Mouse (Mus musculus): ENCODE measurements around the gene Anks1b. TPM values are rescaled to one million over a fixed set of nuclear protein-coding genes. Genes with fewer than 3 reads are reported as not detected.

Gene Anks1b
- polyA plus RNA-seq, 1 experiment from 2014 or later = 0.10 TPM

- 74% methylated on average over 3 of the region's 3 CpGs for WGBS (ENCODE audit: insufficient replicate concordance)
- ATAC-seq (ENCODE audit: insufficient read depth) = no peak
- H3K27ac ChIP-seq (replicated peaks) = no peak overlapping the region
- no peaks in the 10 kb centered on the region for H3K4me1 ChIP-seq (replicated peaks)
- no peaks in the 10 kb centered on the region for H3K36me3 ChIP-seq (replicated peaks)
- no peak overlapping the region for H3K9ac ChIP-seq
- H3K27me3 ChIP-seq = no peaks in the 10 kb centered on the region
- H3K4me3 ChIP-seq (replicated peaks) = no peak overlapping the region
- H3K9me3 ChIP-seq (replicated peaks) = no peaks in the 10 kb centered on the region
- no peak overlapping the region for H3K4me2 ChIP-seq
Observed at GRCm38 (mm10) chr10:90677421-90677820, 804.1 kb downstream of the Anks1b start.

GRCm38 (mm10) chr10:90679713-90680470, 806.6 kb downstream of the Anks1b start:
- no peaks in the 10 kb centered on the region for H3K36me3 ChIP-seq (replicated peaks)
- H3K4me2 ChIP-seq = no peak overlapping the region
- H3K27ac ChIP-seq (replicated peaks) = no peak overlapping the region
- no peak overlapping the region for H3K9ac ChIP-seq
- H3K9me3 ChIP-seq (replicated peaks) = no peaks in the 10 kb centered on the region
- H3K4me3 ChIP-seq (replicated peaks) = no peak overlapping the region
- 72% methylated on average over 10 of the region's 10 CpGs for WGBS (ENCODE audit: insufficient replicate concordance)
- H3K27me3 ChIP-seq = no peaks in the 10 kb centered on the region
- H3K4me1 ChIP-seq (replicated peaks) = no peaks in the 10 kb centered on the region
- no peak for ATAC-seq (ENCODE audit: insufficient read depth)

- Histone ChIP-seq H3K9me3 (replicated peaks) (no peaks in the 10 kb centered on the region), H3K4me2 (no peak overlapping the region), H3K9ac (no peak overlapping the region), H3K27ac (replicated peaks) (no peak overlapping the region), H3K4me1 (replicated peaks) (no peaks in the 10 kb centered on the region), H3K27me3 (no peaks in the 10 kb centered on the region), H3K4me3 (replicated peaks) (no peak overlapping the region), H3K36me3 (replicated peaks) (no peaks in the 10 kb centered on the region)
- no peak for ATAC-seq (ENCODE audit: insufficient read depth)
- WGBS (ENCODE audit: insufficient replicate concordance) = 44% methylated on average over 3 of the region's 3 CpGs
Observed at GRCm38 (mm10) chr10:90683813-90684212, 810.5 kb downstream of the Anks1b start.

- H3K9me3 ChIP-seq (replicated peaks) = no peaks in the 10 kb centered on the region
- ATAC-seq (ENCODE audit: insufficient read depth) = no peak
- no peaks in the 10 kb centered on the region for H3K27me3 ChIP-seq
- WGBS (ENCODE audit: insufficient replicate concordance) = 39% methylated on average over 4 of the region's 4 CpGs
- no peak overlapping the region for H3K9ac ChIP-seq
- H3K4me3 ChIP-seq (replicated peaks) = no peak overlapping the region
- no peak overlapping the region for H3K4me2 ChIP-seq
- H3K27ac ChIP-seq (replicated peaks) = no peak overlapping the region
- H3K4me1 ChIP-seq (replicated peaks) = no peaks in the 10 kb centered on the region
- no peaks in the 10 kb centered on the region for H3K36me3 ChIP-seq (replicated peaks)
Observed at GRCm38 (mm10) chr10:90685367-90685766, 812.1 kb downstream of the Anks1b start.

GRCm38 (mm10) chr10:90688153-90688552, 814.8 kb downstream of the Anks1b start:
- ATAC-seq (ENCODE audit: insufficient read depth) = no peak
- WGBS (ENCODE audit: insufficient replicate concordance) = 69% methylated on average over 5 of the region's 5 CpGs
- H3K36me3 ChIP-seq (replicated peaks) = no peaks in the 10 kb centered on the region
- no peak overlapping the region for H3K4me3 ChIP-seq (replicated peaks)
- H3K9ac ChIP-seq = no peak overlapping the region
- H3K27ac ChIP-seq (replicated peaks) = no peak overlapping the region
- no peaks in the 10 kb centered on the region for H3K27me3 ChIP-seq
- H3K4me2 ChIP-seq = no peak overlapping the region
- no peaks in the 10 kb centered on the region for H3K4me1 ChIP-seq (replicated peaks)
- H3K9me3 ChIP-seq (replicated peaks) = no peaks in the 10 kb centered on the region

GRCm38 (mm10) chr10:90688696-90689252, 815.5 kb downstream of the Anks1b start:
- ATAC-seq (ENCODE audit: insufficient read depth) = no peak
- no peaks in the 10 kb centered on the region for H3K27me3 ChIP-seq
- no peak overlapping the region for H3K4me2 ChIP-seq
- no peaks in the 10 kb centered on the region for H3K4me1 ChIP-seq (replicated peaks)
- WGBS (ENCODE audit: insufficient replicate concordance) = 69% methylated on average over 13 of the region's 13 CpGs
- no peak overlapping the region for H3K4me3 ChIP-seq (replicated peaks)
- H3K9me3 ChIP-seq (replicated peaks) = no peaks in the 10 kb centered on the region
- no peak overlapping the region for H3K27ac ChIP-seq (replicated peaks)
- no peaks in the 10 kb centered on the region for H3K36me3 ChIP-seq (replicated peaks)
- no peak overlapping the region for H3K9ac ChIP-seq

- no peaks in the 10 kb centered on the region for H3K27me3 ChIP-seq
- H3K9me3 ChIP-seq (replicated peaks) = no peaks in the 10 kb centered on the region
- H3K36me3 ChIP-seq (replicated peaks) = no peaks in the 10 kb centered on the region
- H3K4me1 ChIP-seq (replicated peaks) = no peaks in the 10 kb centered on the region
- ATAC-seq (ENCODE audit: insufficient read depth) = no peak
- H3K4me3 ChIP-seq (replicated peaks) = no peak overlapping the region
- H3K4me2 ChIP-seq = no peak overlapping the region
- WGBS (ENCODE audit: insufficient replicate concordance) = 49% methylated on average over 11 of the region's 11 CpGs
- H3K9ac ChIP-seq = no peak overlapping the region
- no peak overlapping the region for H3K27ac ChIP-seq (replicated peaks)
Observed at GRCm38 (mm10) chr10:90689854-90690513, 816.7 kb downstream of the Anks1b start.

GRCm38 (mm10) chr10:90696687-90697086, 823.4 kb downstream of the Anks1b start:
- WGBS (ENCODE audit: insufficient replicate concordance) = 60% methylated on average over 5 of the region's 5 CpGs
- Histone ChIP-seq H3K27me3 (no peaks in the 10 kb centered on the region), H3K4me3 (replicated peaks) (no peak overlapping the region), H3K9ac (no peak overlapping the region), H3K27ac (replicated peaks) (no peak overlapping the region), H3K36me3 (replicated peaks) (no peaks in the 10 kb centered on the region), H3K4me2 (no peak overlapping the region), H3K9me3 (replicated peaks) (no peaks in the 10 kb centered on the region), H3K4me1 (replicated peaks) (no peaks in the 10 kb centered on the region)
- no peak for ATAC-seq (ENCODE audit: insufficient read depth)

GRCm38 (mm10) chr10:90697413-90697812, 824.1 kb downstream of the Anks1b start:
- Histone ChIP-seq H3K9me3 (replicated peaks) (no peaks in the 10 kb centered on the region), H3K4me2 (no peak overlapping the region), H3K4me3 (replicated peaks) (no peak overlapping the region), H3K9ac (no peak overlapping the region), H3K36me3 (replicated peaks) (no peaks in the 10 kb centered on the region), H3K27me3 (no peaks in the 10 kb centered on the region), H3K27ac (replicated peaks) (no peak overlapping the region), H3K4me1 (replicated peaks) (no peaks in the 10 kb centered on the region)
- ATAC-seq (ENCODE audit: insufficient read depth) = no peak
- WGBS (ENCODE audit: insufficient replicate concordance) = 59% methylated on average over 8 of the region's 8 CpGs

GRCm38 (mm10) chr10:90699211-90699610, 825.9 kb downstream of the Anks1b start:
- no peak overlapping the region for H3K4me3 ChIP-seq (replicated peaks)
- no peak overlapping the region for H3K27ac ChIP-seq (replicated peaks)
- H3K36me3 ChIP-seq (replicated peaks) = no peaks in the 10 kb centered on the region
- H3K4me2 ChIP-seq = no peak overlapping the region
- no peaks in the 10 kb centered on the region for H3K4me1 ChIP-seq (replicated peaks)
- no peak for ATAC-seq (ENCODE audit: insufficient read depth)
- H3K9me3 ChIP-seq (replicated peaks) = no peaks in the 10 kb centered on the region
- 75% methylated on average over 12 of the region's 12 CpGs for WGBS (ENCODE audit: insufficient replicate concordance)
- H3K27me3 ChIP-seq = no peaks in the 10 kb centered on the region
- no peak overlapping the region for H3K9ac ChIP-seq

GRCm38 (mm10) chr10:90704602-90705001, 831.3 kb downstream of the Anks1b start:
- 68% methylated on average over 10 of the region's 10 CpGs for WGBS (ENCODE audit: insufficient replicate concordance)
- no peaks in the 10 kb centered on the region for H3K4me1 ChIP-seq (replicated peaks)
- H3K9ac ChIP-seq = no peak overlapping the region
- H3K4me2 ChIP-seq = no peak overlapping the region
- ATAC-seq (ENCODE audit: insufficient read depth) = no peak
- no peaks in the 10 kb centered on the region for H3K9me3 ChIP-seq (replicated peaks)
- no peak overlapping the region for H3K4me3 ChIP-seq (replicated peaks)
- H3K27me3 ChIP-seq = no peaks in the 10 kb centered on the region
- H3K36me3 ChIP-seq (replicated peaks) = no peaks in the 10 kb centered on the region
- H3K27ac ChIP-seq (replicated peaks) = no peak overlapping the region

Measured in liver, embryonic 15.5 days (tissue).